Mouse (Mus musculus): ENCODE measurements around the gene Slc6a13.

DNA sequence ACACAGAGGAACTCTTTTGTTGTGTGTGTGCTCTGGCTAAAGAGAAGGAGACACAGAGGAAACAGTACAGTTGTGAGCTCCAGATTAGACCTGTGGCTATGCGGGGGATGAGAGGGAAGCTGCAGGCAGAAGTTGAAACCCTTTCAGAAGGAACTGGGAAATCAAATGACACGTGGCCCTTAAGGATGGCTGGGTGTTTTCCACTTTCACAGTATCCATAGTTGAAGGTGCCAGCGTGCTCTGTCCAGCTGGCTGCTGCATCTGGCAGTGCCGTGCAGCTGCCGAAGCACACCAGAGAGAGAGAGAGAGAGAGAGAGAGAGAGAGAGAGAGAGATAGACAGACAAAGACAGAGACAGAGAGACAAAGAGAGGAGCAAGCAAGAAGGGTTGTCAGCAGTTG, 48.8 kb upstream of the Slc6a13 start:
- TF ChIP-seq CTCF (IDR thresholded peaks at IDR 0.05; ENCODE audit: control insufficient read depth, insufficient read depth, low read length), result no peak
- TF ChIP-seq POLR2A (IDR thresholded peaks at IDR 0.05; ENCODE audit: borderline replicate concordance, control insufficient read depth, low read depth, low read length), result no peak
